Mouse (Mus musculus): ENCODE results near the gene Dtd2. TPM values are rescaled to one million over a fixed set of nuclear protein-coding genes. Genes with fewer than 3 reads are reported as not detected.

Dtd2 gene
- polyA plus RNA-seq, 1 experiment = 2.8 TPM

GRCm38 (mm10) chr12:51952309-51952708, 54.0 kb downstream of the Dtd2 start:
- H3K27ac ChIP-seq (ENCODE audit: insufficient read depth, low read length) = no peak overlapping the region
- H3K27me3 ChIP-seq (ENCODE audit: control insufficient read depth, insufficient read depth, low read length) = no peaks in the 10 kb centered on the region
- H3K36me3 ChIP-seq (ENCODE audit: control insufficient read depth, insufficient read depth, low read length) = peaks cover 25% of the 10 kb centered on the region
- no peak overlapping the region for H3K4me3 ChIP-seq (ENCODE audit: extremely low read depth, insufficient read depth, insufficient read length)
- TF ChIP-seq POLR2A (IDR thresholded peaks at IDR 0.05; ENCODE audit: low read depth, low read length) (no peak), CTCF (IDR thresholded peaks at IDR 0.05; ENCODE audit: extremely low read depth, insufficient read depth, insufficient read length, insufficient replicate concordance) (no peak)
- WGBS = 85% methylated on average over 10 of the region's 10 CpGs
- no peak for DNase-seq (ENCODE audit: low read depth in 1 of 2, low spot score in 2 of 2)
- H3K4me1 ChIP-seq (ENCODE audit: control insufficient read depth, insufficient read depth, insufficient read length) = no peaks in the 10 kb centered on the region

- H3K36me3 ChIP-seq (ENCODE audit: control insufficient read depth, insufficient read depth, low read length) = peaks cover 26% of the 10 kb centered on the region
Measured at GRCm38 (mm10) chr12:51947498-51947945, 58.8 kb downstream of the Dtd2 start.

GRCm38 (mm10) chr12:51945331-51945730, 61.0 kb downstream of the Dtd2 start:
- 96% methylated on average over 9 of the region's 9 CpGs for WGBS
- no peak for TF ChIP-seq POLR2A (IDR thresholded peaks at IDR 0.05; ENCODE audit: low read depth, low read length)
- no peak for TF ChIP-seq CTCF (IDR thresholded peaks at IDR 0.05; ENCODE audit: extremely low read depth, insufficient read depth, insufficient read length, insufficient replicate concordance)
- H3K36me3 ChIP-seq (ENCODE audit: control insufficient read depth, insufficient read depth, low read length) = peaks cover 16% of the 10 kb centered on the region

More at GRCm38 (mm10) chr12:51947498-51947945, 58.8 kb downstream of the Dtd2 start:
- Histone ChIP-seq H3K4me1 (ENCODE audit: control insufficient read depth, insufficient read depth, insufficient read length) (no peaks in the 10 kb centered on the region), H3K27me3 (ENCODE audit: control insufficient read depth, insufficient read depth, low read length) (no peaks in the 10 kb centered on the region), H3K4me3 (ENCODE audit: extremely low read depth, insufficient read depth, insufficient read length) (no peak overlapping the region), H3K27ac (ENCODE audit: insufficient read depth, low read length) (no peak overlapping the region)
- WGBS = 95% methylated on average over 10 of the region's 10 CpGs
- no peak for TF ChIP-seq POLR2A (IDR thresholded peaks at IDR 0.05; ENCODE audit: low read depth, low read length)
- no peak for TF ChIP-seq CTCF (IDR thresholded peaks at IDR 0.05; ENCODE audit: extremely low read depth, insufficient read depth, insufficient read length, insufficient replicate concordance)
- no peak for DNase-seq (ENCODE audit: low read depth in 1 of 2, low spot score in 2 of 2)

GRCm38 (mm10) chr12:51939848-51940247, 66.5 kb downstream of the Dtd2 start:
- Histone ChIP-seq H3K27ac (ENCODE audit: insufficient read depth, low read length) (no peak overlapping the region), H3K27me3 (ENCODE audit: control insufficient read depth, insufficient read depth, low read length) (no peaks in the 10 kb centered on the region), H3K4me1 (ENCODE audit: control insufficient read depth, insufficient read depth, insufficient read length) (no peaks in the 10 kb centered on the region), H3K36me3 (ENCODE audit: control insufficient read depth, insufficient read depth, low read length) (peaks cover 3% of the 10 kb centered on the region), H3K4me3 (ENCODE audit: extremely low read depth, insufficient read depth, insufficient read length) (no peak overlapping the region)
- DNase-seq (ENCODE audit: low read depth in 1 of 2, low spot score in 2 of 2) = no peak
- WGBS = 72% methylated on average over 4 of the region's 4 CpGs
- TF ChIP-seq CTCF (IDR thresholded peaks at IDR 0.05; ENCODE audit: extremely low read depth, insufficient read depth, insufficient read length, insufficient replicate concordance) (no peak), POLR2A (IDR thresholded peaks at IDR 0.05; ENCODE audit: low read depth, low read length) (no peak)

More at GRCm38 (mm10) chr12:51945331-51945730, 61.0 kb downstream of the Dtd2 start:
- no peak for DNase-seq (ENCODE audit: low read depth in 1 of 2, low spot score in 2 of 2)
- H3K4me3 ChIP-seq (ENCODE audit: extremely low read depth, insufficient read depth, insufficient read length) = no peak overlapping the region
- H3K4me1 ChIP-seq (ENCODE audit: control insufficient read depth, insufficient read depth, insufficient read length) = no peaks in the 10 kb centered on the region
- H3K27me3 ChIP-seq (ENCODE audit: control insufficient read depth, insufficient read depth, low read length) = no peaks in the 10 kb centered on the region
- no peak overlapping the region for H3K27ac ChIP-seq (ENCODE audit: insufficient read depth, low read length)

Other genes starting within 250 kb of the Dtd2 start
- gene Hectd1, start 177.0 kb downstream of the Dtd2 start, polyA plus RNA-seq (2012; rRNA removed) = 11.1 and 12.8 TPM in 2 replicates
- 18.0 and 24.6 TPM in 2 replicates for gene Heatr5a, start 35.2 kb downstream of the Dtd2 start, polyA plus RNA-seq (2012; rRNA removed)
- gene Gpr33, start 21.6 kb upstream of the Dtd2 start, polyA plus RNA-seq (2012; rRNA removed) = 0.41 and 0.53 TPM in 2 replicates
- 0.49 and 0.55 TPM in 2 replicates for gene Nubpl, start 91.2 kb upstream of the Dtd2 start, polyA plus RNA-seq (2012; rRNA removed)